Mouse (Mus musculus) liver, adult 2 months (tissue): ENCODE results near the gene Zp3r. TPM values are rescaled to one million over a fixed set of nuclear protein-coding genes. Genes with fewer than 3 reads are reported as not detected.
A peak's percentile ranks its signal among the peaks of the same experiment; 100 is the strongest.

Experiments
- DNase-seq: peaks from one replicate; pipeline ENCODE4 v3.0.0-alpha.2; 2011; ENCODE audit warnings: low read depth, low spot score; ENCODE audit errors: extremely low read depth
- H3K27ac ChIP-seq: fragments of 200-500 bp; replicated peaks from 2 replicates; pipeline ENCODE4 v1.5.1; 2012; ENCODE audit warnings: low read depth, mild to moderate bottlenecking, control low read depth, inconsistent platforms, low read length; ENCODE audit not compliant: insufficient read depth
- H3K27me3 ChIP-seq: fragments of 200-500 bp; 2 replicates; pipeline ENCODE4 v1.6.1; 2012; ENCODE audit warnings: mild to moderate bottlenecking, moderate library complexity, low read length, inconsistent platforms; ENCODE audit not compliant: control insufficient read depth, insufficient read depth
- H3K36me3 ChIP-seq: fragments of 200-500 bp; 2 replicates; pipeline ENCODE4 v1.6.1; 2012; ENCODE audit warnings: low read length, inconsistent platforms; ENCODE audit not compliant: control insufficient read depth, insufficient read depth
- H3K4me1 ChIP-seq: fragments of 200-500 bp; 2 replicates; pipeline ENCODE4 v1.6.1; 2011; ENCODE audit warnings: low read length; ENCODE audit not compliant: control insufficient read depth, insufficient read depth
- H3K4me3 ChIP-seq: fragments of 200-500 bp; 2 replicates; pipeline ENCODE4 v1.5.1; 2011; ENCODE audit warnings: low read depth, mild to moderate bottlenecking, control low read depth, low read length, moderate library complexity; ENCODE audit not compliant: insufficient read depth
- H3K79me2 ChIP-seq: fragments of 200-500 bp; 2 replicates; pipeline ENCODE4 v1.6.1; 2012; ENCODE audit warnings: inconsistent platforms, mild to moderate bottlenecking, low read length, moderate library complexity; ENCODE audit not compliant: control insufficient read depth, insufficient read depth
- H3K9ac ChIP-seq: fragments of 200-500 bp; 2 replicates; pipeline ENCODE4 v1.6.1; 2012; ENCODE audit warnings: low read depth, mild to moderate bottlenecking, control low read depth, inconsistent platforms, low read length
- CTCF ChIP-seq: fragments of 200-500 bp; IDR thresholded peaks from 2 replicates; pipeline ENCODE4 v1.5.1; 2011; ENCODE audit warnings: low read depth, low read length, control low read depth
- POLR2A ChIP-seq: fragments of 200-500 bp; IDR thresholded peaks from 2 replicates; pipeline ENCODE4 v1.6.1; 2011; ENCODE audit warnings: low read length, control low read depth; ENCODE audit not compliant: insufficient read depth; ENCODE audit errors: extremely low read depth
- WGBS: fragments of 180-500 bp; shearing (Covaris S2); methylation state at CpG from one replicate; pipeline ENCODE4 v1.1.7; 2018; 5-methylcytosine and 5-hydroxymethylcytosine counted together
- polyA plus RNA-seq: library from polyadenylated mRNA; depleted of rRNA; stranded (reverse); fragments of >200 nt; gene quantifications from 2 replicates; pipeline ENCODE4 v1.2.3, GENCODE M21; 2012; rRNA removed
- total RNA-seq: library from RNA; depleted of rRNA; stranded (reverse); fragments of >200 nt; gene quantifications from 2 replicates; pipeline ENCODE4 v1.2.3, GENCODE M21; 2014; rRNA removed

Gene Zp3r
- total and polyA plus RNA-seq, 2 experiments, result not detected

DNA sequence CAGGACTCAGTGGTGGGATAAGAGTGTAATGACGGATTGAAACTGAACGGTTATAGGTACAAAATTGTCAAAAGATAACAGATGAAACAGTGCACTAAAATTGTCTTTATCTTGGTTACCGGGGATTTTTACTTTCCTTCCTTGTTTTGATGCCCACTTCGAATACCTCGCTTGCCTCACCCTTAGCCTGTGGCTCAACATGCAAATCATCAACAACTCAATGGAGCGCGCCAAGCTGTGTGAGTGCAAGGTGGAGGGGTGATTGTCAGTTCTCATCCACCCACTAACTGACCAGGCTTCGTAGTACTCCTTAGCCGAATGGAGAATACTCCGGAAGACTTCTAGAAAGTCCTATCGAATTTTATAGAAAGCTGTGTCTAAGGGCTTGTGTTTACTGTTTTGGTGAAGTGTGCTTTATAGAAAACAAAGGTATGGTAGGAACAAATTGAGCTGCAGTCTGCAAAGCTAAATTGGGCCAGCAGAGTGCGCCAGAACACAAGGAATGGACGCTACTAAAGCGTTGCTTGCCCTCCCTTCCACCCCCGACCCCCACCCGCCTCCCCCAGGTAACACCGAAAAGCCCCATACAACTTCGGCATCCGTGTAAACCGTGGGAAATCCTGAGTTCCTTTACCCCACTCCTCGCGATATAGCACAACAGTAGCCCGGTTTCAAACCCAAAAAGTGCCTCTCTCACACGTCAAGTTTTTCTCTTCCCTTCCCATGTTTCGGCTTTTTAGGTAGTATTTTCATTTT is 81.6 kb downstream of the Zp3r start:
- Histone ChIP-seq H3K4me3 (no peak overlapping the region), H3K9ac (no peak overlapping the region), H3K27me3 (no peaks in the 10 kb centered on the region)

More for the DNA sequence above, 81.6 kb downstream of the Zp3r start:
- H3K36me3 ChIP-seq, result no peaks in the 10 kb centered on the region
- peak; percentile 69 for TF ChIP-seq CTCF
- TF ChIP-seq POLR2A, result no peak
- WGBS, result 24% methylated on average over 25 of the region's 25 CpGs
- peak; percentile 17 for DNase-seq
- no peak overlapping the region for H3K27ac ChIP-seq
- no peaks in the 10 kb centered on the region for H3K4me1 ChIP-seq
- H3K79me2 ChIP-seq, result no peaks in the 10 kb centered on the region

Other genes starting within 250 kb of the Zp3r start
- not detected in 2 replicates for gene Cd55b, start 206.6 kb downstream of the Zp3r start, total RNA-seq
- gene Cd55b, start 206.6 kb downstream of the Zp3r start, polyA plus RNA-seq, result not detected in 2 replicates
- 21.9 and 27.9 TPM in 2 replicates for gene Cd55, start 166.9 kb downstream of the Zp3r start, total RNA-seq
- gene Cd55, start 166.9 kb downstream of the Zp3r start, polyA plus RNA-seq, result 3.0 and 4.7 TPM in 2 replicates
- gene C4bp, start 32.0 kb upstream of the Zp3r start, total RNA-seq, result 368 and 394 TPM in 2 replicates
- 151 and 182 TPM in 2 replicates for gene C4bp, start 32.0 kb upstream of the Zp3r start, polyA plus RNA-seq
- 0.20 TPM in 1 of 2 replicates, not detected in the other for gene Gm29427, start 86.2 kb upstream of the Zp3r start, total RNA-seq
- not detected in 2 replicates for gene Gm29427, start 86.2 kb upstream of the Zp3r start, polyA plus RNA-seq
- 8.9 and 9.0 TPM in 2 replicates for gene Yod1, start 87.7 kb upstream of the Zp3r start, total RNA-seq
- gene Yod1, start 87.7 kb upstream of the Zp3r start, polyA plus RNA-seq, result 1.3 and 1.4 TPM in 2 replicates
- gene Pfkfb2, start 99.6 kb upstream of the Zp3r start, total RNA-seq, result 17.8 and 19.5 TPM in 2 replicates
- gene Pfkfb2, start 99.6 kb upstream of the Zp3r start, polyA plus RNA-seq, result 5.3 and 8.5 TPM in 2 replicates
- 0.65 and 0.74 TPM in 2 replicates for gene AA986860, start 102.4 kb upstream of the Zp3r start, total RNA-seq
- 0.18 and 0.25 TPM in 2 replicates for gene AA986860, start 102.4 kb upstream of the Zp3r start, polyA plus RNA-seq
- gene Fcamr, start 171.3 kb upstream of the Zp3r start, total RNA-seq, result 0.13 and 0.55 TPM in 2 replicates
- 0.09 TPM in 1 of 2 replicates, not detected in the other for gene Fcamr, start 171.3 kb upstream of the Zp3r start, polyA plus RNA-seq
- 482 and 517 TPM in 2 replicates for gene Pigr, start 197.1 kb upstream of the Zp3r start, total RNA-seq
- 579 and 633 TPM in 2 replicates for gene Pigr, start 197.1 kb upstream of the Zp3r start, polyA plus RNA-seq
- gene Fcmr, start 236.0 kb upstream of the Zp3r start, total RNA-seq, result 0.09 and 0.54 TPM in 2 replicates
- gene Fcmr, start 236.0 kb upstream of the Zp3r start, polyA plus RNA-seq, result 0.81 and 2.6 TPM in 2 replicates